Mouse (Mus musculus): ENCODE results near the gene Tmem131. TPM values are rescaled to one million over a fixed set of nuclear protein-coding genes. Genes with fewer than 3 reads are reported as not detected.

The Tmem131 gene
- polyA plus RNA-seq, 1 experiment, result 169 TPM

DNA sequence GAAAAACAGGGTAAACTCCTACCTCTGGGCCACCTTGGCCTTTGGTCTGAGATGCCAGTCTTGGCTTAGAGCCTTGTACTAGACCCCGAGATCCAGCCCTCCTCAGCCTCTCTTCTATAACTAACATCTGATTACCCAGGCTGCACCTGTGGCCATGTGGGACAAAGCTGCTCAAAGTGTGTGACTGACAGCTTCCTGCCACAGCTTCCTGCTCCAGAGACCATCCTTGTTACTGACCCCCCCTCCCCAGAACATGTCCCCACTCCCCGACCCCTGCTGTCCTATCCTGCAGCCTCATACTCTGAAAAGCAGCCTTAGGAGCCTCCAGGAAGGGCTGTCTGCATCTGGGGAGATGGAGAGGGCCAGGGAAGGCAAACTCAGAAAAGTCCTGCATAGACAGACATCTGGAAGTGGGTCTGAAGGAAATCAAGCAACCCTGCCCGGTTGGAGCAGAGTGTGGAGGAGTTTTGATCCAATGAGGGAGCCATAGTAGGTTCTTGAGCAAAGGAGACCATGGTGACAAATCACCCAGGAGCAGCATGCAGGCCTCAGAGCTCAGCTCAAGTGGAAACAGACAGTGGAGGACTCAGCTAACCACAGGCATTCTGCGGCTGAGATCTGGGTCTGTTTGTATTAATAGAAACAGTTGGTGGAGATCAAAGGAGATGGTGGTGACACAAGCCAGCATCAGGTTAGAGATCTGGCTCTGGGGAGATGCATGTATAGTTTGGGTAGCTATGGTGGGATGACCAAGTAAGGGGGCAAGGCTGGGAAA lies 176.8 kb downstream of the Tmem131 start:
- no peak overlapping the region for H3K27ac ChIP-seq (ENCODE audit: insufficient read depth, low read depth, low read length)
- WGBS, result 55% methylated on average over 4 of the region's 4 CpGs
- no peak overlapping the region for H3K4me3 ChIP-seq (ENCODE audit: insufficient read depth, low read depth, low read length)
- peaks cover 9% of the 10 kb centered on the region for H3K4me1 ChIP-seq (ENCODE audit: control insufficient read depth, insufficient read depth, low read length)
- TF ChIP-seq POLR2A (IDR thresholded peaks at IDR 0.05; ENCODE audit: insufficient read depth, low read depth, low read length), result no peak
- no peak for TF ChIP-seq CTCF (IDR thresholded peaks at IDR 0.05; ENCODE audit: insufficient read depth, low read depth, low read length)

DNA sequence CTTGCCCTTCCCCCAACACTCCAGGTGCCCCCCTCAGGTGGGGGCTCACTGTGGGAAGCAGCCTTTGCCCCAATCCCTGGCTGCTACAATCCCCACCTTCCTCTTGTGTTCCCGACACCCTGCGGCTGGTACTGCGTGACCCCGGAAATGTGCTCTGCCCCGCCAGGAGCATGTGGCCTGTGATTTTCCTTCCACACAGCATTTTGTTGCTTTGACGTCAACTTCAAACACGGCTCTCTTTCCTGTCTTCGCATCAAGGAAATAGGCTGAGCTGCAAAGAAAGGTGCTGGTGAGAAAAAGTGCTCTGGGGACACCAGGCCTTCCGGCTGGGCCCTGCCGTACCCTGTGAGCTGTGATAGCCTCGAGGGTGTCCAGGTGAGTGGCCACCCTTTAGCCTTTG lies 181.9 kb downstream of the Tmem131 start, which contains the start of gene Zap70:
Zap70 (plus strand) TSS at position 231 of the 400 bp plus-strand sequence.
- H3K4me1 ChIP-seq (ENCODE audit: control insufficient read depth, insufficient read depth, low read length), result peaks cover 1% of the 10 kb centered on the region; the same call in 1 of the 2 replicates
- H3K4me3 ChIP-seq (ENCODE audit: insufficient read depth, low read depth, low read length), result no peak within 1 kb of the TSS; the same call in 1 of the 2 replicates
- H3K27ac ChIP-seq (ENCODE audit: insufficient read depth, low read depth, low read length), result no peak within 1 kb of the TSS
- TF ChIP-seq POLR2A (IDR thresholded peaks at IDR 0.05; ENCODE audit: insufficient read depth, low read depth, low read length), result no peak
- TF ChIP-seq CTCF (IDR thresholded peaks at IDR 0.05; ENCODE audit: insufficient read depth, low read depth, low read length), result no peak
- WGBS, result 84% methylated on average over 11 of the region's 11 CpGs

DNA sequence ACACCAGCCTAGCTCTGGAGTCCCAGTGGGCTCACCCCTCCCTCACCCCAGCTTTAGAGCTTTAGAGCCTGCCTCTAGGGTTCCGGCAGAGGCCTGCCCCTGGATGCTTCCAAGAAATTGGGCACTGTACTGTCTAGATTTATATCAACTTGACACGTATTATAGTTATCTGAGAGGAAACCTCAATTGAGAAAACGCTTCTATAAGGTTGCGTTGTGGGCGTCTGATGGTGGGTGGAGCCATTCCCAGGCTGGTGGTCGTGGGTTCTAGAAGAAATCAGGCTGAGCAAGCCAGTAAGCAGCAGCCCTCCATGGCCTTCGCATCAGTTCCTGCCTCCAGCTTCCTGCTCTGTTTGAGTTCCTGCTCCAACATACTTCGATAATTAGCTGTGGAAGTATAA lies 182.4 kb downstream of the Tmem131 start:
- H3K4me3 ChIP-seq (ENCODE audit: insufficient read depth, low read depth, low read length), result no peak overlapping the region
- no peaks in the 10 kb centered on the region for H3K4me1 ChIP-seq (ENCODE audit: control insufficient read depth, insufficient read depth, low read length)
- 88% methylated on average over 8 of the region's 8 CpGs for WGBS
- TF ChIP-seq POLR2A (IDR thresholded peaks at IDR 0.05; ENCODE audit: insufficient read depth, low read depth, low read length) (no peak), CTCF (IDR thresholded peaks at IDR 0.05; ENCODE audit: insufficient read depth, low read depth, low read length) (no peak)
- H3K27ac ChIP-seq (ENCODE audit: insufficient read depth, low read depth, low read length), result no peak overlapping the region

DNA sequence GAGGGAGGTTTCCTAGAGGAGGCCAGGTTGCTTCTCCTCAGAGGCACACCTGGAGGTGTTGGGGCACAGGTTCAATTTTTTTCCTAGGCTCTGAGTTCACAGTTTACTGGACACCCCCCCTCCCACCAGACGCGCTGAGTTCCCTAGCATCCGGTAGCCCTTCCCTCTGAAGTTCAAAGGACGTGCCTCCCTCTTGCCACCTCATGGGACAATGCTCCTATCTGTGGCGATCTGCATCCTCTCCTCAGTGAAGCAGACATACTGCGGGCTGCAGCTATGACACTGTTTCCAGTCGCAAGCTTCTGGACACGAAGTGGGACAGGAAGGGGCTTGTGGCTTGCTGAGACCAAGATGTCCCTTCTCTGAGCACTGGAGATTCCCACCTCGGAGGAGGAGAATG lies 183.1 kb downstream of the Tmem131 start:
- no peak overlapping the region for H3K4me3 ChIP-seq (ENCODE audit: insufficient read depth, low read depth, low read length)
- TF ChIP-seq CTCF (IDR thresholded peaks at IDR 0.05; ENCODE audit: insufficient read depth, low read depth, low read length), result no peak
- TF ChIP-seq POLR2A (IDR thresholded peaks at IDR 0.05; ENCODE audit: insufficient read depth, low read depth, low read length), result no peak
- no peaks in the 10 kb centered on the region for H3K4me1 ChIP-seq (ENCODE audit: control insufficient read depth, insufficient read depth, low read length)
- 89% methylated on average over 9 of the region's 9 CpGs for WGBS
- no peak overlapping the region for H3K27ac ChIP-seq (ENCODE audit: insufficient read depth, low read depth, low read length)

DNA sequence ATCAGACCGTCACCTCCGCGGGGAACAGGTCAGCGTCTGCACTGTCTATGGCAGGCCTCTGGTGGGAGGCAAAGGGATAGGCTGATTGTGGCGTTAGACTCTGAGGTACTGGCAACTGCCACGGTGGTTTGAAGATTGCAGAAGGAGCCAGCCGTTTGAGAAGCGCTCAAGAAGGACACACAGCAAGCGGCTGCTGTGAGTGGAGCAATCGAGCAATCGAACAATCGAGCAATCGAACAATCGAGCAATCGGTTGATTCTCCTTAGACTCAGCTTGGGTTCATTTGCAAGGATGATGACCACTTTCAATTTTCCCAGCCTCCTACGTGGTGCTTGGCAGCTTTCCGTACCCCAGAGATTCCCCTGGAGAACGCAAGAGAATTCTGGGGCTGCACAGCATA lies 184.4 kb downstream of the Tmem131 start:
- WGBS, result 89% methylated on average over 18 of the region's 18 CpGs
- no peak for TF ChIP-seq POLR2A (IDR thresholded peaks at IDR 0.05; ENCODE audit: insufficient read depth, low read depth, low read length)
- TF ChIP-seq CTCF (IDR thresholded peaks at IDR 0.05; ENCODE audit: insufficient read depth, low read depth, low read length), result no peak
- H3K27ac ChIP-seq (ENCODE audit: insufficient read depth, low read depth, low read length), result no peak overlapping the region
- no peaks in the 10 kb centered on the region for H3K4me1 ChIP-seq (ENCODE audit: control insufficient read depth, insufficient read depth, low read length)
- no peak overlapping the region for H3K4me3 ChIP-seq (ENCODE audit: insufficient read depth, low read depth, low read length)

DNA sequence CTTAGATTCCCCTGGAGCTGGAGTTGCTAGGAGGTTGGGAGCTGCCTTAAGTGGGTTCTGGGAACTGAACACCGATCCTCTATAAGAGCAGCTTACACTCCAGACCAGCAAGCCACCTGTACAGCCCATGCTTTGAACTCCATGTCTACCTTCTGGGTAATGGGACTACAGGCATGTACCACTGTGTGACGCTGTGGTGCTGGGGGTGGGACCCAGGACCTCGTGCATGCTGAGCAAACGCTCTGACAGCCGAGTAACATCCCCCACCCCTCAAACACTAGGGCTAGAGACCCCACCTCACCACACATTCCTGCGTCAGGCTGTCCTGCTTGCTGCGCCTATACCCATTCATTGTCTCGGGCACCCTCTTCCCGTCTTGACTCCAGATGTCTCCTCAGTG lies 184.9 kb downstream of the Tmem131 start:
- 90% methylated on average over 9 of the region's 9 CpGs for WGBS
- no peak for TF ChIP-seq POLR2A (IDR thresholded peaks at IDR 0.05; ENCODE audit: insufficient read depth, low read depth, low read length)
- no peak for TF ChIP-seq CTCF (IDR thresholded peaks at IDR 0.05; ENCODE audit: insufficient read depth, low read depth, low read length)
- H3K27ac ChIP-seq (ENCODE audit: insufficient read depth, low read depth, low read length), result no peak overlapping the region
- H3K4me3 ChIP-seq (ENCODE audit: insufficient read depth, low read depth, low read length), result no peak overlapping the region
- H3K4me1 ChIP-seq (ENCODE audit: control insufficient read depth, insufficient read depth, low read length), result no peaks in the 10 kb centered on the region

DNA sequence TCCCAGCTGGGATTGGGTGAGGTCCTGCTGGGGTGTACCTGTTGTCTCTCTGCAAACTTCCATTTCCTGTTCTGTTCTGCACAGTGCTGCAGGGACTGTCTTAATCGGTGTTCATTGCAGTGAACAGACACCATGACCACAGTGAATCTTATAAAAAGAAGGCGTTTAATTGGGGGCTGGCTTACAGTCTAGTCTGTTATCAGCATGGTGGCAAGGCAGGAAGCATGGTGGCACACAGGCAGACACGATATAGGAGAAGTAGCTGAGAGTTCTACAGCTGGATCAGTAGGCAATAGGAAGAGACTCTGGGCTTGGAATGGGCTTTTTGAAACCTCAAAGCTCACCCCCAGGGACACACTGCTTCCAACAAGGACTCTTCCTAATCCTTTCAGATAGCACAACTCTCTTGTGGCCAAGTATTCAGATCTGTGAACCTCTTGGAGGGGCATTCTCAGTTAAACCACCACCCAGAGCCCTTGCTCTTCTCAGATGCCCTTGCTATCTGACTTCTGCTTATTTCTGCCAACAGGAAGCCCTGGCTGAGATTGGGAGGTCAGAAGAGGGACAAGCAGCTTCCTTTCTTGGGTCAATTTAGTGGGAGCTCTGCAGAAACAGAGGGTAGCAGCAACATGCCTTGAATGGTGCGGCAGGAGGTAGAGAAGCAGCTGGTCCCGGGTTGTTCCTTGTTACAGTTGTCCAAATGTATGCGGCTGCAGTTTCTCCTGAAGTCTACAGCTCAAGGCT lies 189.4 kb downstream of the Tmem131 start:
- Histone ChIP-seq H3K4me1 (ENCODE audit: control insufficient read depth, insufficient read depth, low read length) (no peaks in the 10 kb centered on the region), H3K27ac (ENCODE audit: insufficient read depth, low read depth, low read length) (no peak overlapping the region), H3K4me3 (ENCODE audit: insufficient read depth, low read depth, low read length) (no peak overlapping the region)
- TF ChIP-seq POLR2A (IDR thresholded peaks at IDR 0.05; ENCODE audit: insufficient read depth, low read depth, low read length) (no peak), CTCF (IDR thresholded peaks at IDR 0.05; ENCODE audit: insufficient read depth, low read depth, low read length) (no peak)
- WGBS, result 69% methylated on average over 6 of the region's 6 CpGs

DNA sequence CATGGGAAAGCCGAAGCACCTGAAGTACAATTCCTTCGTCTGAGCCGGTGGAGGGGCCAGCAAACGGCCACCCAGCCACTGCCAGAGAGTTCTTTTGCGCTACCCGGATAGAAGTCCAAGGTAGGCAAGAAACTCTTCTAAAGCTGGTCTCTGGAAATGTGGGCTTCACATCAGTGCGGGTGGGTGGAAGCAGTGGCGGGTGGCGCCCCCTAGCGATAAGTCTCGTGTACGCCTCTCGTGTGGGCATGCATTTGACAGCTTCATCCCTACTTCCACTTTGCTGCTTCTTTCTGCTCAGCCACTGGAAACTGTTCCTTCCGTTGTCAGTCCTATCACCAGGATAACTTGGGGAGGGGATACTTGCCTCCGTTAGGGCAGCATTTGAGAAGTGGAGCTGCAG lies 197.0 kb downstream of the Tmem131 start:
- no peak for TF ChIP-seq POLR2A (IDR thresholded peaks at IDR 0.05; ENCODE audit: insufficient read depth, low read depth, low read length)
- TF ChIP-seq CTCF (IDR thresholded peaks at IDR 0.05; ENCODE audit: insufficient read depth, low read depth, low read length), result peak; percentile 19; the same call in 1 of the 2 replicates
- Histone ChIP-seq H3K27ac (ENCODE audit: insufficient read depth, low read depth, low read length) (no peak overlapping the region), H3K4me1 (ENCODE audit: control insufficient read depth, insufficient read depth, low read length) (peaks cover 7% of the 10 kb centered on the region), H3K4me3 (ENCODE audit: insufficient read depth, low read depth, low read length) (no peak overlapping the region)
- 42% methylated on average over 15 of the region's 15 CpGs for WGBS

DNA sequence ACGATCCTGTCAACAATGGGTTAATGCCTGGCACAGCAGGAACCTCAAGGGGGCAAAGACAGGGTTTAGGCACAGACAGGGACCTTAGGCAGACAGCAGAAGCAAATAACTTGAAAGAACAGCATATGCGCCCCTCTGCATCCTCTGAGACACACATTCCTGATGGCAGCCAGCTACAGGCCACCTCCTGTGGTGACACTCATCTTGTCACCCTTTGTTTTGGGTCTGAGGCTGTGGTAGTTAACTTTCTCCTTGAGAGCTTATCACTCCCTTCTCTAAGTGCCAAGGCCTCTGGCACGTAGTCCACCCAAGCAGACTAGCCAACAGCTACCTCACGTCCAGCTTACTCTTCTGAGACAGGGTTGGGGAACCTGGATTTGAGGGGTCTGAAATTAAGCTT lies 197.8 kb downstream of the Tmem131 start:
- H3K4me1 ChIP-seq (ENCODE audit: control insufficient read depth, insufficient read depth, low read length), result peaks cover 7% of the 10 kb centered on the region
- WGBS, result 64% methylated on average over 4 of the region's 4 CpGs

More for the DNA sequence above, 197.8 kb downstream of the Tmem131 start:
- Histone ChIP-seq H3K27ac (ENCODE audit: insufficient read depth, low read depth, low read length) (no peak overlapping the region), H3K4me3 (ENCODE audit: insufficient read depth, low read depth, low read length) (no peak overlapping the region)
- TF ChIP-seq POLR2A (IDR thresholded peaks at IDR 0.05; ENCODE audit: insufficient read depth, low read depth, low read length) (no peak), CTCF (IDR thresholded peaks at IDR 0.05; ENCODE audit: insufficient read depth, low read depth, low read length) (no peak)
